Mouse (Mus musculus): ENCODE measurements around the gene Plcd3.

Plcd3 gene

GRCm38 (mm10) chr11:103023974-103024373, 77.5 kb downstream of the Plcd3 start:
- in situ Hi-C loops (cut with MboI, MseI) = no loop called here

GRCm38 (mm10) chr11:103020713-103021335, 80.6 kb downstream of the Plcd3 start:
- in situ Hi-C loops (cut with MboI, MseI) = no loop called here

All from T-helper 2 cell (primary cell).